Mouse (Mus musculus) R1 (cell line): ENCODE data around the gene Aadac.
A peak's percentile ranks its signal among the peaks of the same experiment; 100 is the strongest.

ENCODE experiments used
- DNase-seq: peaks from one replicate; pipeline ENCODE4 v3.0.0-alpha.2; 2018; ENCODE audit warnings: low read depth, low spot score

Aadac gene

GRCm38 (mm10) chr3:60025417-60025816 lies at the start of gene Aadac:
Aadac (plus strand) TSS chr3:60025717.
- no peak for DNase-seq

- DNase-seq, result no peak
These were observed 21.9 kb upstream of the Aadac start for GRCm38 (mm10) chr3:60003622-60004021.

GRCm38 (mm10) chr3:60006443-60006842 lies 19.1 kb upstream of the Aadac start, which contains the start of gene Aadacl2:
Aadacl2 (plus strand) TSS chr3:60006743.
- DNase-seq, result no peak

GRCm38 (mm10) chr3:60031511-60031910 lies 6.0 kb downstream of the Aadac start:
- DNase-seq, result no peak

GRCm38 (mm10) chr3:60046221-60046913 lies 20.9 kb downstream of the Aadac start:
- no peak for DNase-seq

GRCm38 (mm10) chr3:60053231-60053927 lies 27.9 kb downstream of the Aadac start:
- no peak for DNase-seq

GRCm38 (mm10) chr3:60053931-60054330 lies 28.4 kb downstream of the Aadac start:
- DNase-seq, result no peak

GRCm38 (mm10) chr3:60056451-60056850 lies 30.9 kb downstream of the Aadac start:
- DNase-seq, result peak; percentile 18

GRCm38 (mm10) chr3:60057070-60057808 lies 31.7 kb downstream of the Aadac start:
- DNase-seq, result no peak

GRCm38 (mm10) chr3:60057809-60058082 lies 32.2 kb downstream of the Aadac start:
- DNase-seq, result no peak

GRCm38 (mm10) chr3:60078883-60079415 lies 53.4 kb downstream of the Aadac start:
- DNase-seq, result no peak

GRCm38 (mm10) chr3:60080572-60080971 lies 55.1 kb downstream of the Aadac start:
- DNase-seq, result no peak

GRCm38 (mm10) chr3:60081648-60082047 lies 56.1 kb downstream of the Aadac start, which contains the start of gene Sucnr1:
Sucnr1 (plus strand) TSS chr3:60081869.
- DNase-seq, result no peak

- no peak for DNase-seq
These were observed 57.2 kb downstream of the Aadac start for GRCm38 (mm10) chr3:60082746-60083145.

- DNase-seq, result no peak
These were observed 60.2 kb downstream of the Aadac start for GRCm38 (mm10) chr3:60085729-60086128.
